Mouse (Mus musculus) lung, postnatal 0 days (tissue): ENCODE measurements at regions not wholly inside any gene's neighbourhood (a gene's known extent, or its start where the extent isn't known, plus 50 kb on each side); places are given as distances from the start of the nearest gene placed in this dataset.

Experiments used
- ATAC-seq: fragments of 200-750 bp; cut with Nextera tagmentation; 2 replicates; pipeline ENCODE4 v1.8.0; 2017; ENCODE audit warnings: moderate library complexity
- DNase-seq: peaks from one replicate; pipeline ENCODE4 v3.0.0-alpha.2; 2016; ENCODE audit warnings: low spot score
- H3K27ac ChIP-seq: fragments of 300-500 bp; sonication (generic); 2 replicates; pipeline ENCODE4 v1.5.1; 2014; ENCODE audit warnings: antibody characterized with exemption, mild to moderate bottlenecking, low read length, mixed read lengths
- H3K27me3 ChIP-seq: fragments of 300-500 bp; sonication (generic); replicated peaks from 2 replicates; pipeline ENCODE4 v1.6.1; 2014; ENCODE audit warnings: low read length, mixed read lengths; ENCODE audit not compliant: insufficient read depth
- H3K36me3 ChIP-seq: fragments of 300-500 bp; sonication (generic); 2 replicates; pipeline ENCODE4 v1.6.1; 2014; ENCODE audit warnings: low read length, mixed read lengths; ENCODE audit not compliant: insufficient read depth
- H3K4me1 ChIP-seq: fragments of 300-500 bp; sonication (generic); 2 replicates; pipeline ENCODE4 v1.6.1; 2014; ENCODE audit warnings: antibody characterized with exemption, low read depth, low read length, mixed read lengths; ENCODE audit not compliant: insufficient read depth
- H3K4me2 ChIP-seq: fragments of 300-500 bp; sonication (generic); replicated peaks from 2 replicates; pipeline ENCODE4 v1.6.1; 2014; ENCODE audit warnings: low read depth, mild to moderate bottlenecking, low read length, moderate library complexity, mixed read lengths
- H3K4me3 ChIP-seq: fragments of 300-500 bp; sonication (generic); 2 replicates; pipeline ENCODE4 v1.5.1; 2014; ENCODE audit warnings: low read depth, low read length
- H3K9ac ChIP-seq: fragments of 300-500 bp; sonication (generic); replicated peaks from 2 replicates; pipeline ENCODE4 v1.6.1; 2014; ENCODE audit warnings: low read depth, mild to moderate bottlenecking
- H3K9me3 ChIP-seq: fragments of 300-500 bp; sonication (generic); 2 replicates; pipeline ENCODE4 v1.6.1; 2016; ENCODE audit warnings: low read length, mixed read lengths
- CTCF ChIP-seq: IDR thresholded peaks from 2 replicates; pipeline ENCODE4 v1.5.1; 2016; ENCODE audit warnings: antibody characterized with exemption, mild to moderate bottlenecking
- EP300 ChIP-seq: IDR thresholded peaks from 2 replicates; pipeline ENCODE4 v1.6.1; 2016; ENCODE audit warnings: antibody characterized with exemption, mild to moderate bottlenecking, control low read depth
- WGBS: fragments of 180-500 bp; shearing (Covaris S2); extraction: QIAGEN DNeasy Blood & Tissue Kit; methylation state at CpG from one replicate; pipeline ENCODE4 v1.1.7; 2014; 5-methylcytosine and 5-hydroxymethylcytosine counted together

DNA sequence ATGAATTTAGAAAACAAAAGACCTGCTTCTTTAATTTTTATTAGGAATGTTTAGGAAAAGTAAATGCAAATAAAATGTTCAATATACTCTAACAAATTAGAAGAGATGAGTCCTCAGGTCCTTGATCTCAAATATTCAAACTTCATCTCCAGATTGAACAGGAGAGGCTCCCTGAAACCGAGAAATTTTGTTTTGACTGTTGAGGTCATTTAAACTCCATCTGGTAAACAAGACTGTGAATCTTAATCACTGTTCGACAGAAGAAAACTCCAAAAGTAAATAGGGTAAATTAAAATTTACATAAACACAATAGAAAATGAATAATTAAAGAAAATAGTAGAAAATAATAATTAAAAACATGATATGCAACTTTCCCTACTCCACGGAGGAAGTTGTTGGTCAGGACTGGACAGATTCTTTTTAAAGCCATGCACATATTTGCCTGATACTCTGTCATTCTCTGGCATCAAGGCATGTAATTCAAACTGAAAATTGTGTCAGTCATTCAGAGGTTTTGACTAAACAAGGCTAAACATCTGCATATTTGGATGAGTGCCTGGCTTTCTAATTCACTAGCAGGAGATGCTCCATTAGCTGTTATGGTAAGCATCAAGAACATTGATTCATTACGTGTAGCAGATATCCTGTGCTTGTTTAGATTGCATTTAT, 470.8 kb downstream of the Cenpc1 start:
- no peak overlapping the region for H3K4me2 ChIP-seq
- no peaks in the 10 kb centered on the region for H3K36me3 ChIP-seq
- H3K4me3 ChIP-seq = no peak overlapping the region
- TF ChIP-seq EP300 = no peak
- TF ChIP-seq CTCF = no peak
- H3K9ac ChIP-seq = no peak overlapping the region
- 66% methylated on average over 4 of the region's 4 CpGs for WGBS
- H3K4me1 ChIP-seq = no peaks in the 10 kb centered on the region
- no peak for DNase-seq
- H3K27me3 ChIP-seq = no peaks in the 10 kb centered on the region
- H3K27ac ChIP-seq = no peak overlapping the region
- no peaks in the 10 kb centered on the region for H3K9me3 ChIP-seq
- ATAC-seq = no peak

DNA sequence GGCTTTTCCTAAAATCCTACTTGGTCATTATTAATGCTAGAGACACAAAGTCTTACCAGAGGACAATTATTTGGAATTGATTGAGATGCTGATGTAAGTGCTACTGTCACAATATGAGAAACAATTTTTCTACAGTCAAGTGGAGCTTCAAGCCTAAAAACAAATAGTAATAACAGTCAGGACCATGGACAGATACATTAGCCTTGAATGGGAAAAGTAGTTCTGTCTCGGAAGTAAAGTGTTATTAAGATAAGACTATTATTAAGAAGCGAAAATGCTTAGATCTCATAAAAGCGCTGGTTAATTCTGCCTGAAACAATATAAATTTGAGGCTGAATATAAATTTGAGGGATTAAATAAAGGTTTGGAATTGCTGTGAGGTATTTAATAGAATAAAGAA, 473.1 kb downstream of the Cenpc1 start:
- WGBS = 45% methylated on average over 3 of the region's 3 CpGs
- H3K9me3 ChIP-seq = no peaks in the 10 kb centered on the region
- peak; percentile 9 for DNase-seq

DNA sequence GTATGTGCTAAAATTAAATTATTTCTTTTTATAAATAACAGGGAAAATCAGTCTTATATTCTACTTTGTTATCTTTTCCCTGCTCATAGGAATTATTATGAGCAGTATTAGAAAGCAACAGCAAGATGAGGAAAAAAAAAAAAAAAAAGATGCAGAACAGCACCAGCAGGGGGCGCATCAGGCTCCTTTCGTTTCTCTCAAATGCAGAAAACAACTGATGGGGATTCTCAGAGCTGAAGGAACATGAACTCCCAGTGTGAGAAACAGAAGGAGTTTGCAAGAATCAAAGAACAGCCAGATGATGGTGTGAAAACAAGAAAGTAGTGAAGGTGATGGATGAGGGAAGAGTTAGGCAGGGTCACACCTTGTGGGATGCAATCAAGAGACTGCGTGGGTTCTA, 478.7 kb downstream of the Cenpc1 start:
- no peaks in the 10 kb centered on the region for H3K4me1 ChIP-seq
- H3K36me3 ChIP-seq = no peaks in the 10 kb centered on the region
- H3K27ac ChIP-seq = no peak overlapping the region
- no peak overlapping the region for H3K4me3 ChIP-seq
- no peaks in the 10 kb centered on the region for H3K27me3 ChIP-seq
- no peak overlapping the region for H3K9ac ChIP-seq
- ATAC-seq (no peak), DNase-seq (peak; percentile 45)
- H3K4me2 ChIP-seq = no peak overlapping the region
- H3K9me3 ChIP-seq = no peaks in the 10 kb centered on the region
- 23% methylated on average over 3 of the region's 3 CpGs for WGBS
- no peak for TF ChIP-seq EP300
- peak; percentile 67 for TF ChIP-seq CTCF

More for the DNA sequence above, 473.1 kb downstream of the Cenpc1 start:
- H3K27ac ChIP-seq = no peak overlapping the region
- no peaks in the 10 kb centered on the region for H3K4me1 ChIP-seq
- no peaks in the 10 kb centered on the region for H3K36me3 ChIP-seq
- H3K4me3 ChIP-seq = no peak overlapping the region
- H3K27me3 ChIP-seq = no peaks in the 10 kb centered on the region
- no peak for TF ChIP-seq EP300
- no peak for ATAC-seq
- no peak overlapping the region for H3K9ac ChIP-seq
- H3K4me2 ChIP-seq = no peak overlapping the region

DNA sequence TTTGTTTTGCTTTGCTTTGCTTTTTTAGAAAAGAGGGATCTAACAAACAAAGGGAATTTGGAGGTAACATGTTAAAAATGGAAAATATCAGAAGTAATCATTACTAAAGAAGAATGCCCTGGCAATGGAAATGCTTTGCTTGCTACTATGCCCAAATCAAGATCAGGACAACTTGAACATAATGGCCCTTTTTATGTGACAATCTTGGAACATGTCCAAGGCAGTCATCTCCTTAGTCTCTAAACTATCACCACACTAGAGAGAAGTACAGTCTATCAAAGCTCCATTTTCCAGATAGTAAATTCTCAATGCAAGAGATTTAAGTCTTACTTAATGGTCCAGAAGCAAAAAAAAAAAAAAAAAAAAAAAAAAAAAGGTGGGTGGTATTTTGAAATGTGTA, 492.9 kb downstream of the Cenpc1 start:
- Histone ChIP-seq H3K27me3 (no peaks in the 10 kb centered on the region), H3K9ac (no peak overlapping the region), H3K4me1 (no peaks in the 10 kb centered on the region), H3K4me2 (no peak overlapping the region), H3K36me3 (no peaks in the 10 kb centered on the region), H3K4me3 (no peak overlapping the region), H3K27ac (no peak overlapping the region), H3K9me3 (no peaks in the 10 kb centered on the region)
- DNase-seq = no peak
- no peak for TF ChIP-seq CTCF
- no peak for TF ChIP-seq EP300
- no peak for ATAC-seq

DNA sequence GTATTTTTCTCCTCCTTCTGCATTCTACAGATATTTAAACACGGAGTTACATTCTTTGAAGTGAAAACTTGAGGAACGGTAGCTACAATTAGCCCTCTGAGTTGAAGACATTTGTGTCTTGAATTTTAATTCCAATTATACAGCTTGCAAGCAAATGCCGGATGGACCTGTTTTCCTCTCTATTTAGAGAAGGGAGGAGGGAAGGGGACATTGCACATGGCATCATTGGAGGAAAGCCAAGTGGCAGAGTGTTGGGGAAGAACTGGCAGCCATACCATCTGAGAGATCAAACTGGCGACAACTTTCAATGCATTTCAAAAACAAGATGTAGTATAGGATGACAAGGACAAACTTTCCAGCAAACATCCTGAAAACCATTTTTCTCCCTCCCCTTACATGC, 493.4 kb downstream of the Cenpc1 start:
- ATAC-seq = no peak

DNA sequence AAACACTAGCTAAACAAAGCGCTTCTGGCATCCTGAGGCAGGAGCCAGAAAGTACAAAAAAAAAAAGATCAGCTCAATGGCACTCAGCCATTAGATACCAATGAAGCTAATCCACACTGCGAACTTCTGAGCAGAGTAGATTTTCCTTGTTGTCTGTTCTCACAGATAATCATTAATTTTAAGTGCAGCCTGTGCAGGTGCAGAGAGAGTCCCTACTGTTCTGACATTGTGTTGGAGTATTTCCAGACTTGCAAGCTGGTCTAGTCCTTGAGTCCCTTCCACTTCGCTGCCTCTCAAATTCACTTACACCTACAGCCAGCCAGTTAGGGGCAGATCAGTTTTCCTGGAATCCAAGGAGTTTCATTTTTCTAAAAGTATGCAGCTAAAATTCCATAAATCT, 494.0 kb downstream of the Cenpc1 start:
- no peak overlapping the region for H3K27ac ChIP-seq
- H3K9ac ChIP-seq = no peak overlapping the region
- H3K36me3 ChIP-seq = no peaks in the 10 kb centered on the region
- no peaks in the 10 kb centered on the region for H3K9me3 ChIP-seq
- H3K4me1 ChIP-seq = no peaks in the 10 kb centered on the region
- H3K27me3 ChIP-seq = no peaks in the 10 kb centered on the region
- H3K4me2 ChIP-seq = no peak overlapping the region
- WGBS = 44% methylated on average over 3 of the region's 3 CpGs
- ATAC-seq (no peak), DNase-seq (peak; percentile 12)
- no peak overlapping the region for H3K4me3 ChIP-seq
- TF ChIP-seq CTCF = no peak
- no peak for TF ChIP-seq EP300

More for the DNA sequence above, 493.4 kb downstream of the Cenpc1 start:
- no peak overlapping the region for H3K4me3 ChIP-seq
- H3K9me3 ChIP-seq = no peaks in the 10 kb centered on the region
- TF ChIP-seq CTCF = no peak
- TF ChIP-seq EP300 = no peak
- no peaks in the 10 kb centered on the region for H3K4me1 ChIP-seq
- no peaks in the 10 kb centered on the region for H3K36me3 ChIP-seq
- H3K4me2 ChIP-seq = no peak overlapping the region
- DNase-seq = no peak
- no peak overlapping the region for H3K9ac ChIP-seq
- H3K27ac ChIP-seq = no peak overlapping the region
- H3K27me3 ChIP-seq = no peaks in the 10 kb centered on the region
- 51% methylated on average over 4 of the region's 4 CpGs for WGBS

DNA sequence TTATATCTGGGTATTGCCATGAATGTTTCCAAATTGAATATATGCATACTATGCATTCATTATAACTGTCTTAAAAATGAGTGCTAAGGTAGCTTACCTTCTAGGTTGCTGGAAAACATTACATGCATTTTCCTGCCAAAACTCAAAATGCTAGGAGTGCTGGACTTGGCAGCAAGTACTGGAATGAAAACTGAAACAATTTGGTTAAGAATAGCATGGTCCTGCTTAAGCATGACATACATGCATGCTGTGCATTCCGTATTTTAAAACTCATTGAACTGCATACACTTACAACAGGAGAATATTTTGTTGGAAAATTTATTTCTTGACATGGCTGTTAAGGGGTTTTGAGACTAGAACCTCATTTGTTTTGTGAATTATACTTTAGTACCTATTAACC, 529.1 kb downstream of the Cenpc1 start:
- DNase-seq (no peak), ATAC-seq (no peak)
- Histone ChIP-seq H3K4me3 (no peak overlapping the region), H3K4me1 (no peaks in the 10 kb centered on the region), H3K4me2 (no peak overlapping the region), H3K36me3 (no peaks in the 10 kb centered on the region), H3K27ac (no peak overlapping the region), H3K9me3 (no peaks in the 10 kb centered on the region), H3K9ac (no peak overlapping the region), H3K27me3 (no peaks in the 10 kb centered on the region)
- 66% methylated on average over 1 of the region's 1 CpGs for WGBS
- no peak for TF ChIP-seq EP300
